Mouse (Mus musculus) testis, postnatal 10 days (tissue): ENCODE results near the gene Foxa2.

Source experiments
- DNase-seq: peaks from one replicate; pipeline ENCODE4 v3.0.0; 2021; ENCODE audit warnings: low spot score

The Foxa2 gene

DNA sequence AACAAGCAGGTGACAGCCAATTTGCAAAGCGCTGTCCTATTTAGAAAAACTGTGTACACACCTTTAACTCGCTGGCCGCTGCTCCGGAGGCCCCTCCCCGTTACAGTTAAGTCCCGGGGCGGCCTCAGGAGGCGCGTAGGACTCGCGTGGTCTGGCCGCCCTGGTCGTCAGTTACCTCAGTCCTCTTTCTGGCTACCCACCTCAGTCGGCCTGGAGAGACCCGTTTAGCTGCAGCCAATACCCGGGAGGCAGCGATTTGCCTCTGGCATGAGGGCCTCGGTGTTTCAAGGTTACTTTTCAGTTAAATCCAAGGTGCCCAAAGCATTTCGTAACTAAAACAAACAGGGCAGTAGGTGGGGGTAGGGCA, at the start of gene Foxa2:
Gene Foxa2, minus strand, starts transcription at position 171 of the 367 bp plus-strand sequence.
- DNase-seq: no peak

DNA sequence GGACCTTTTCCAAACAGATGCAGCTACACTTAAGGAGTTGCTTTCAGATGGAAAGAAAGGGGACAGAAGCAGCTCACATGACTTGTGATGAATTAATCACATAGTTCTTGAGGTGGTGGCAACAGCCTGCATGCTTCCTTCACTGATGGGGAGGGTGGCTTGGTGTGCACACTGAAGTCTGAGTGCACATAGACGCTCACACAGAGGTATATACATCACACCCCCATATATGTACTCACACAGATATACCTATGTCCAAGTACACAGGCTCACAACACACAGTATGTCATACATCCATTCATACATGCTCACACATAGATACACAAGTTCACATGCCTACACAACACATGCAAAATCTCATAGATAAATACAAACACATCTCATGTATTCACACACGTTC, 45.3 kb upstream of the Foxa2 start:
- DNase-seq: no peak

DNA sequence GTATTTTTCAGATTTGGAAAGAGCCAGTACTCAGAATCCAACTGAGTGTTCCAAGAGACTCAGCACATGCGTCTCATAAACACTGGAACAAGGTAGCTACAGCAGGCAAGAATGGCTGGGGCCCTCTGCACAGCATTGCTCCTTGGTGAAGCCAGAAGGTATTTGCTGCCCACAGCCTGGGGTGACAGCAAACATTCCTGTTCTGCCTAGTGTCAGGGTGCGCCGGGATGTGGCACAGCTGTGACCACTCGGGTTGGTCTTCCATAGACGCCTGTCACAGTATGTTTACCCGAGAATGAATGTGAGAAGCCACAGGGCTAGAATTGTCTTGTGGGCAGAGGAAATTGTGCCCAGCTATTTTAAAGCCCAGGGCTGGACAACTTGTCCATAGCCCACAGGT, 44.9 kb upstream of the Foxa2 start:
- DNase-seq: no peak

DNA sequence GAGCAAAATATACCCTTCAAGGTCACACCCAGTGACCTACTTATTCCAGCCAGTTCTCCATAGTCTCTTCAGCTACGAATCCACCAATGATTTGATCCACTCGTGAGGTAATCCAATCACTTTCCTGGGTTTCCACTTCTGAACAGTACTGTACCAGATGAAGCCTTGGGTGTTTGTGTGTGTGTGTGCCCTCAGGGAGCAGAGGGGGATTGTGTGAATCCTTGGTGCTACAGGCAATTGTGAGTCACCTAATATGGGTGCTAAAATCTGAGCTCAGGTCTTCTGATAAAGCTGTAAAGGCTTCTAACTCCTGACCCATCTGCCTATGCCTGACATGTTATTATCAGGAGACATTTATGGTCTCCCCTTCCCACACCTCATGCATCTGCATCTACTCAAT, 43.3 kb upstream of the Foxa2 start:
- DNase-seq: no peak

DNA sequence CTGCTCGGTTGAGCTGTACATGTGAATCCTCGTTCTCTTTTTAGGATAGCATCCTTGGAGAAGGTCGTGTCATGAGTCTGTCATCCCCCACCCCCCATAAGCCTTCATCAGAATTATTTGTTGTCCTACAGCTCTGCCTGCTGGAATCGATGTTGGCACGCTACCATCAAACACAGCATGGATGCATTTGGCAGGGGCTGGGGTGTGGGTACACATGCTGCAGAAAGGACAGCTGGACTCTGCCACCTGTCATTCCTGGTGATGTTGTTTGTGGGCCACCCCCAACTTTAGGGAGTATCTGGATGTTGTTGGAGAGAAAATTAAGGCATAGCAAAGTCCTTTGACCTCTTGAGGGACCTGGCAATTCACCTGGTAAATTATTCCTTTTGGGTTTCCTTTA, 38.8 kb upstream of the Foxa2 start:
- DNase-seq: no peak

DNA sequence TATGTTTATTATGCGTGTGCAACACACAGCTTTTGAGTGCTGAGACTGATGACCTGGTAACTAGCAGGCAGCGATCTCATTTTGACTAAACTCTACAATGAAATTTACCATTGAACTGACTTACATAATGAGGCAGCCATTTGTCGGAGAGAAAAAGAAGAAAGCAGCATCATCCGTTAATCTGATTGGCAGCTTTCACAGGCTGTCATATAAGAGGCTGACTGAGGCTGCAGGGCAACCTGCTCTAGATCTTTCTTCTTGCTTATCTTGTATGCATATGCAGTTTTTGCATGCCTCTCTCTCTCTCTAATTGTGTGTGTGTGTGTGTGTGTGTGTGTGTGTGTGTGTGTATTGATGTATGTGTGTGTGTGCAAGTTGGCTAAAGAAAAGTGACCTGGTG, 38.4 kb upstream of the Foxa2 start:
- no peak for DNase-seq

DNA sequence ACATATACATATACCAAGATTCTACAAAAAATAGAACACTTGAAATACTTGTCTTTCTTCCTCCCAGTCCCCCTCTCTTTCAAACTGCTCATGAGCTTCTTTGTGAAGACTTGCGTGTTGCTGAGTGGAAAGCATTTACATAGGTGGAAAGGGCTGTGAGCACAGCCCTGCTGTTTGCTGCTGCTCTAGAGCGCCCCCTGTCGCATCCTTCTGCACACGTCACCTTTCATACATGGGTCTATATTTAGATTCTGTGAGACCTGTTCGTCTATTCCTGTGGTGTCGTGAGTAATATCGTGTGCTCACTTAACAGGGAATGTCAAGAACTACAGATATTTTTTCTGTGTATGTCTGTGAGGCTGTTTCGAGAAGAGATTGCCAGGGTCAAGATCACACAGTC, 35.5 kb upstream of the Foxa2 start:
- peak; percentile 63 for DNase-seq

DNA sequence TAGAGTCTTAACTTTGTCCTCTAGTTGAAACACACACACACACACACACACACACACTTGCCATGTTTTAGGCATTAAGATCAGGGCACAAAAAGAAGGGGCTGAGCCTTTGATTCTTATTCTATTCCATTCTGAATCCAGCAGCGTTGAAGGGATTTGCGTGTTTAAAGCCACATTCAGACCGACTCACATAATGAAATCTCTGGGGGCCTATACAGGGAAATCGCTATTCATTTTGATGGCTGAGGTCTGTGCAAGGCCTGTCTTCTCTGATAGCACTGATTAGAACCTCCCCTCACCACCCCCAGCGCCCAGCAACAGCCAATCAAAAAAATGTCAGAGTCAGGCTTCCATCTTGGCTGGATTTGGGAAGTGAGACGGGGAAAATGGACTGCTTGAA, 13.9 kb upstream of the Foxa2 start:
- DNase-seq: no peak

DNA sequence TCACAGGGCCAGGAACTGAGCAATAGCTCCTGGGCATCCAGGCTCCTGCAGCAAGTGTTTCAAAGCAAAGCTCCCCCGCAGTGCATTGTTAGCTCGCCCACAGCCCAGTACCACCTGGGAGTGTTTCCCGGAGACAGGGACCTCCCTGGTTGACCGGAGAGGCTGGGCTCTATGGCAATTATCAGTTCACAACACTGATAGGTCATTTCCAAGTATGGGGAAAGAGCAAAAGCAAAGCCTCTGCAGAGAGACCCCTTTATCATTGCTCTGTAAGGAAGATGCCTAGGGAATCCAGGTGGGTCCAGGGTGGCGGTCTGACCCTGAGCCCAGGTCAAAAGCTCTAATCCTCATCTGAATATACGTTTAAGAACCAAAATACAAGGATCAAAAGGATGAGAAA, 6.6 kb upstream of the Foxa2 start:
- DNase-seq: no peak

DNA sequence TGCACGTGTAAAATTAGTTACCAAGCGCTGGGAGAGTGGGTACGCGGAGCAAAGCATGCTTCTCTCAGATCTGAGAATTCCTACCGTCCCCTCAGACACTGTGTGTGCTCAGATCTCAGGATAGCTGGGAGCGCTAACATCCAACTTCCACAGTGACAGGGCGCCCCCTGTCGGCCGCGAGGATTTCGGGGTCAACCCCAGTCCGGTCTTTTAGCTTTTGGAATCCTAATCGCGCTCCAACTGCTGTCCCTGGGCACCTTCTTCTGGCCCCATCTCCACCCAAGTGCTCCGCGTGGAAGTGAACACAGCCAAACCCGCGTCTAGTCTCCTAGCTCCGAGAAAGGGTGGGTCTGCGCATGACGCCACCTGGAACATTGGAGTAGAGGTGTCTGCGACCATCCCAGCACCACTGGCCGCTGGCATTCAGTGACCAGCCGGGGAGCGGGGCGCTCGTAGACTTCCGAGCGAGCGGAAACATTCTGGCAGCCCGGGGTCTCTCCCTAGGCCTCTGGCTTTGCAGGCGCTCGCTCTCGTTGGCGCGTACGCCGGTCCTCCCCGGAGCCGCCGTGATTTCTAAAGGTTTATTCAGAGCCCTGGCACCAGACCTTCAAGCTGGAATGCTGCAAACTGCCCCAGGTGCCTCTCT, 1.8 kb upstream of the Foxa2 start:
- DNase-seq: peak; percentile 88

DNA sequence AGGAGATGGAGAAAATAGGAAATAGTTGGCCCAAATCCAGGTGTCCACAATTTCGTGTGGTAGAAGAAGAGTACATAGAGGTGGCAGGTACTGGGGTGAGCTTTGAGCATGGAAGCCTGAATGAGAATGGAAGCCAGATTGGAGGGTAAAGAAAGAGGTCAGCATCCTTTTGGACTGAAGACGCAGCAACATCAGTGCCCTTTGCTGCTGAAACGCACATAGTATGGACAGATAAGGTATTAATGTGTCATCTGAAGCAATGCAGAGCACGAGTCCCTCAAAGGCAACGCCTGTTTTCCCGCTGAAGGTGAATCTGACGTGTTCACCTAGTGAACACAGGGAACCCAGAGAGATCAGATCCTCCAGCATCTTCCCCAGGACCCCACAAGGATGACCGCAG, 842 bp upstream of the Foxa2 start:
- no peak for DNase-seq

DNA sequence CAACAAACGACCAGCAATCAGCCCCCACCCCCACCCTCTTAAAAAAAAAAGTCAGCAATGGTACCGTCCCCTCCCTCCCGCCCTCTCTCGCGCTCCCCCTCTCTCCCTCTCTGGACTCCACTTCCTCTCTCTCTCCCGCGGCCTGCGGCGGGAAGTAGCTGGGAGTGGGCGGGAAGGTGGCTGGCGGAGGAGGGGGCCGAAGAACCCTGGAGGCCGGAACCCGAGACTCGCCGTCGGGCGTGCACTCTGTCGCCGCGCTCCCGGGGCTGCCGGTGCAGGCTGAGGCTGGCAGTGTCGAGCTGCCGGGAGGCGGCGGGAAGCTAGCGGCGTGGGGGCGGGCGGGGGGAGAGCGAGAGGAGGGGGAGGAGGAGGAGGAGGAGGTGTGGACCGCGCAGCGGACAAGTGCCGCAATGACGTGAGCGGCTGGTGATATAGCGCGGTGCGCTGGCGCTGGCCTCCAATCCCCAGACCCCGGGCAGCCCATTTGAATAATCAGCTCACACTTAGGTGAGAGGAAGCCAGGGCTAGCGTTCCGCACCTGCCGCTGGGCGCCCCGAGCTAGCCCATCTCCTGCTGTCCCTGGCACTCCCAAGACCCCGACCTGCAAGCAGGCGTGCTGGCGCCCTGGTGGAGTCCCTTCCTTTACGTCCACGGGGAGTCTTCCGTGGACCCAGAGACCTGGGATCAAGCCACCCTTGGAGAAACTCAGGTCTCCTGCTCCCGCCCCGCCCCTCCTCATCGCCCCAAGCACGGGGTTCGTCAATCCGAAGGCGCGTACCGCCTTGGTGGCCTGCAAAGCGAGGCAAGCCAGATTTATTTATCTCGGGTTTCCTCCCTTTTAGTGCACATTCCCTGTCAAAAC, 601 bp downstream of the Foxa2 start:
- DNase-seq: no peak

DNA sequence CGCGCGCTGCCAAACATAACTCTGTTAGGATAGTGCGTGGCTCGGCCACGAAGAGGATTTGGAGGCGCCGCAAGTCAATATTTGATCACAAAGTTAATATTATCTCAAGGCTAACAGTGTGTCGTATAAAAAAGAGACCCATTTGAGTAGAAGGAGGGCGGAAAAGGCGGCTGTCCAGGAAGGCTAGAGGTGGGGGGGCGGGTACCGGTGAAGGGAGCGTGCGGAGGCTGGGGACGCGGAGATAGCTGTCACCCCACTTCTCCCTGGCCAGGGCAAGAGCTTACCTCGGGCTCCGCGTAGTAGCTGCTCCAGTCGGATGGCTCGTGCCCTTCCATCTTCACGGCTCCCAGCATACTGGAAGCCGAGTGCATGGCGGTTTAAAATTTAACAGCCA, 1.2 kb downstream of the Foxa2 start:
- no peak for DNase-seq

DNA sequence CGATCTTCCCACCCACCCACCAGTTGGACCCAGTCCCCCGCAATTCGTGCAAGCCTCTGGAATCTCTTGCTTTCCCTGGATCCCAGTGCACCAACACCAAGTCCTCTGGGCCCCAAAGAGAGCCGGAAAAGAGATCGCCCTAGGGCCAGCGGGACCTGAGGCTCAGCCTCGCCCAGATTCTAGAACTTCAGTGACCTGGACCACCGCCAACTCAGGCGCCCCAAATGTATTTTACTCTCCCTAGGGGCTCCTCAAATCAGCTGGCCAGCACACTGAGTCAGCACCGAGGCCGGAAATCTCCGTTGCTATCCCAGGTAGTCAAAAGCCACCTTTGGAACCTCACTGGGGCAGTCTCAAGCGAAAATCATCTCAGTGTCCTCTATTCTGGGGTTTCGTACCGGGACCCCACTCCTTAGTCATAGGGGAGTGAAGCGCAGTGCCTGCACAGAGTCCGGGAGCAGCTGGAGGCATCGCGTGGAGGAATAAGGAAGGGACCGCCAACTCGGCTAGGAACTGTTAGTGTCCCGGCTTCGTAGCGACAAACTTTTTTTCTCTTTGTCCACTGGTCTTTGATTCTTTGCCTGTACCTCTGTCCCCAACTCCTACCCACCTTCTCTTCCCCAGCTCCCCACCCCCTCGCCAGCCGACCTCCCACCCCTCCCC, 1.8 kb downstream of the Foxa2 start:
- DNase-seq: no peak

DNA sequence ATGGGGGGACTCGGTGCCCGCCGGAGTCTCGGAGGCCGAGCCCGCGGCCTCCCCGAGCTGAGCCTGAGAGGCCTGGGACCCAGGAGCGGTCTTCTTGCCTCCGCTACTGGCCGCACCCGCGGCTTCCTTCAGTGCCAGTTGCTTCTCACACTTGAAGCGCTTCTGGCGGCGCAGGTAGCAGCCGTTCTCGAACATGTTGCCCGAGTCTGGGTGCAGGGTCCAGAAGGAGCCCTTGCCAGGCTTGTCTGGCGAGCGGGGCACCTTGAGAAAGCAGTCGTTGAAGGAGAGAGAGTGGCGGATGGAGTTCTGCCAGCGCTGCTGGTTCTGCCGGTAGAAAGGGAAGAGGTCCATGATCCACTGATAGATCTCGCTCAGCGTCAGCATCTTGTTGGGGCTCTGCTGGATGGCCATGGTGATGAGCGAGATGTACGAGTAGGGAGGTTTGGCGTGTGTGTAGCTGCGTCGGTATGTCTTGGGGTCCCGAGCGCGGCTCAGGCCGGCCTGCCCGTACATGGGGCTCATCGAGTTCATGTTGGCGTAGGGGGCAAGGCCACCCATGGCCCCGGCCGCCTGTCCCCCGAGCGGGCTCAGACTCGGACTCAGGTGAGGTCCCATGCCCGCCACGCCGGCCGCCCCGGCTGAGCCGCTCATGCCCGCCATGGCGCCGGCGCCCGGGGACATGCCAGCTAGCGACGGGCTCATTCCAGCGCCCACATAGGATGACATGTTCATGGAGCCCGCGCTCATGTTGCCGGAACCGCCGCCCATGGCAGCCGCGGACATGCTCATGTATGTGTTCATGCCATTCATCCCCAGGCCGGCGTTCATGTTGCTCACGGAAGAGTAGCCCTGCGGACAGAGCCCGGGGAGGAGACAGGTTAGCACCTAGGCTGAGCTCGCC, 2.5 kb downstream of the Foxa2 start:
- peak; percentile 44 for DNase-seq

DNA sequence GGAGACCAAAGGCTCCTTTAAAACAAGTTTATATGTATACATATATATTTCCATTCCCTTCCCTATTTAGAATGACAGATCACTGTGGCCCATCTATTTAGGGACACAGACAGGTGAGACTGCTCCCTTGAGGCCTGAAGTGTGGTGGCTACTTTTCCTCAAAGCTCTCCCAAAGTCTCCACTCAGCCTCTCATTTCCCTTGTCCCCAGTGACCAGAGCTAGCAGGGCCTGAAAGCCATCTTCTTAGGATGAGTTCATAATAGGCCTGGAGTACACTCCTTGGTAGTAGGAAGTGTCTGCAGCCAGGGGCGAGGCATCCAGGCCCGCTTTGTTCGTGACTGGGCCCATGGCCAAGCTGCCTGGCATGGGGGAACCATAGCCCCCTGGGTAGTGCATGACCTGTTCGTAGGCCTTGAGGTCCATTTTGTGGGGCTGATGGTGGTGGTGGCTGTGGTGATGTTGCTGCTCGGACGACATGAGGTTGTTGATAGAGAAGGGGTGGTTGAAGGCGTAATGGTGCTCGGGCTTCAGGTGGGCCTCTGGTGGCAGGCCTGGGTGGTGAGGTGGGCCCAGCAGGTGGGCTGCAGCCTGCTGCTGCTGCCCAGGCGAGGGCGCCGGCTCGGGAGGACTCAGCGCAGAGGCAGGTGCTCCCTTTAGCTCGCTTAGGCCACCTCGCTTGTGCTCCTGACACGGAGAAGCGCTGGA, 3.3 kb downstream of the Foxa2 start:
- DNase-seq: no peak

DNA sequence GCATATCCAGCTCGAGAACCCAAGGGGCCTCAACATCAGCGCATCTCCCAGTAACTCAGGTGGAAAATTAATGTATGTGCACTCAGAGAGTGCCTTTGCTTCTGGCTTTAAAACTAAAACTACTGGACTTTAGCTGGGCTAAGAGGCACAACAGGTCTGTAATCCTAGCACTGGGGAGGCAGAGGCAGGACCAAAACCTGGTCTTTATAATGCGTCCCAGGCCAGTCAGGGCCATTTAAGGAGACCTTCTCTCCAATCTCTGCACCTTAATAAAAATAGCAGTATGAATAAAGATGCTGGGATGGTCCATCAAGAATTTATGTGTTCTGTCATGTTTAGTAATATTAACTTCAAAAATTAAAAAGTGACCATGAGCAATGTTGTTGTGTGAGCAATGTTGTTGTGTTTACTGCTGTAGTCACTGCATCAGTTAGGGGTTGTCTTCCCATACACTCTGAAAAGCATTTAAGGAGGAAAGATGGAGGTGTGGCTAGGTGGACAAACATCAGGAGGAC, 4.6 kb downstream of the Foxa2 start:
- DNase-seq: no peak

DNA sequence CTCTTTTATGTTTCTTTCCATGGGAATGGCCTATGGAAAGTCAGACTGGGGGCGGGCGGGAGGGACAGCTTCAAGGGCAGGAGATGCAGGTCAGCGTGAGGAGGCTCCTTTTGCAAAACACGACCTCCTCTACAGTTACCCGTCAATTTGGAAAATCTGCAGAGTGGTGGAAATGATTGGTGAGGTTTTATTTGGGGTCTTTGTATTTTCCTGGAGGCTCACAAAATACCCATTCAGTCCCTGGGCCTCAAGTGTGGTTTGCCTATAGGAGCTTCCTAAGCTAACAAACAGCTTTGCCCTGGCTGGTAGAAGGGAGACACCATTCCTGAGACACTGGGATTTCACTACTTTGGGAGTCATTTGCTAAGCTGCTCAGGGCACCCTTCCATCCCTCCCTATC, 5.4 kb downstream of the Foxa2 start:
- DNase-seq: no peak

DNA sequence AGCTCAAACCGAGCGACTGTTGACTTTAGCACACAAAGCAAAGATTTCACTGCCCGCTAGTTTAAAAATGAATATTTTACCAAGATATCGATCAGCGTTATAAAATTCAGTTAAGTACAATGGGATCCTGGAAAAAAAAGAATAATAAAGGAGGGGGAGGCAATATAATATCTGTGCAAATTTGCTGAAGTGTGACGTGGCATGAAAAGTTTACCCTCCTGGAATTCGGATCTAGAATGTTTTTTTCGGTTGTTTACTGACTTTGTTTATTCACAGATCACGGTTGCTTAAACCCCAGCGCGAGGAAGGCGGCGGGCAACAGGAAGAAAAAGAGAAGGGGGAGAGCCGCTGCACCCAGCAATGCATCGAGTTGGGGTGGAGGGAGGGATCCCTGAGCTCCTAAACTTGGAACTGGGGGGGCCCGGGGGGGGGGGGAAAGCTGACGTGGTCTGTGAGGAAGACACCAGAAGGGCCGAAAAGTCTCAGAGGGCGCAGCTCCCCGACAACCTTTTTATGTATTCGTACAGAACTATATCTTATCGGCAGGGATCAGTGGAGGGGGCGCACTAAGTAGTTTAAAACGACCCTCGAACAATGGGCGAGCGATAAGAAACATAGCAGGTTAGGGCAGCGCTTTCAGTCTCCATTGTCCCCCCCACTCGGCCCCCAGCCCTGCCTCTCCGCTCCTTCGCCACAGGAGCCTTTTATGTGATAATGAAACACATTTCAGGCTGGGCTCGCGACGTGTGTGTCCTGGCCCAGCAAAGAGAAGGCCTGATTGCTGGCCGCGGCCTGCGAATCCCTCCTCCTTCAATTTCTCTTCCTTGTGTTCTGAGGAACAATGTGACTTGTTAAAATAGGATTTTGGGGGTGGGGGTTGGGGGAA, 6.3 kb downstream of the Foxa2 start:
- no peak for DNase-seq
